Mouse (Mus musculus): Measurements from ENCODE around the gene Fndc3b.

Gene Fndc3b

GRCm38 (mm10) chr3:27555401-27555940, 155.6 kb downstream of the Fndc3b start:
- DNase-seq (ENCODE audit: low spot score in 2 of 2) = peak; percentile 26 to 42

- DNase-seq (ENCODE audit: low spot score in 2 of 2) = no peak
Measured at GRCm38 (mm10) chr3:27554325-27554724, 156.8 kb downstream of the Fndc3b start.

- DNase-seq (ENCODE audit: low spot score in 2 of 2) = no peak
Measured at GRCm38 (mm10) chr3:27553781-27554180, 157.3 kb downstream of the Fndc3b start.

- DNase-seq (ENCODE audit: low spot score in 2 of 2) = peak; percentile 21 to 29
Measured at GRCm38 (mm10) chr3:27551005-27551404, 160.1 kb downstream of the Fndc3b start.

- no peak for DNase-seq (ENCODE audit: low spot score in 2 of 2)
Measured at GRCm38 (mm10) chr3:27550409-27550808, 160.7 kb downstream of the Fndc3b start.

- no peak for DNase-seq (ENCODE audit: low spot score in 2 of 2)
Measured at GRCm38 (mm10) chr3:27545651-27546050, 165.5 kb downstream of the Fndc3b start.

- no peak for DNase-seq (ENCODE audit: low spot score in 2 of 2)
Measured at GRCm38 (mm10) chr3:27544061-27544460, 167.0 kb downstream of the Fndc3b start.

- DNase-seq (ENCODE audit: low spot score in 2 of 2) = no peak
Measured at GRCm38 (mm10) chr3:27541841-27542240, 169.3 kb downstream of the Fndc3b start.

- DNase-seq (ENCODE audit: low spot score in 2 of 2) = no peak
Measured at GRCm38 (mm10) chr3:27541181-27541580, 169.9 kb downstream of the Fndc3b start.

GRCm38 (mm10) chr3:27534208-27534607, 176.9 kb downstream of the Fndc3b start:
- DNase-seq (ENCODE audit: low spot score in 2 of 2) = no peak

GRCm38 (mm10) chr3:27533721-27534120, 177.4 kb downstream of the Fndc3b start:
- no peak for DNase-seq (ENCODE audit: low spot score in 2 of 2)

- DNase-seq (ENCODE audit: low spot score in 2 of 2) = no peak
Measured at GRCm38 (mm10) chr3:27531993-27532392, 179.1 kb downstream of the Fndc3b start.

- DNase-seq (ENCODE audit: low spot score in 2 of 2) = no peak
Measured at GRCm38 (mm10) chr3:27530370-27530769, 180.7 kb downstream of the Fndc3b start.

- no peak for DNase-seq (ENCODE audit: low spot score in 2 of 2)
Measured at GRCm38 (mm10) chr3:27529221-27530051, 181.7 kb downstream of the Fndc3b start.

GRCm38 (mm10) chr3:27526991-27527390, 184.1 kb downstream of the Fndc3b start:
- DNase-seq (ENCODE audit: low spot score in 2 of 2) = no peak

- no peak for DNase-seq (ENCODE audit: low spot score in 2 of 2)
Measured at GRCm38 (mm10) chr3:27523176-27523936, 187.8 kb downstream of the Fndc3b start.

- DNase-seq (ENCODE audit: low spot score in 2 of 2) = no peak
Measured at GRCm38 (mm10) chr3:27520391-27520790, 190.7 kb downstream of the Fndc3b start.

- DNase-seq (ENCODE audit: low spot score in 2 of 2) = no peak
Measured at GRCm38 (mm10) chr3:27519481-27519880, 191.6 kb downstream of the Fndc3b start.

GRCm38 (mm10) chr3:27518935-27519334, 192.2 kb downstream of the Fndc3b start:
- DNase-seq (ENCODE audit: low spot score in 2 of 2) = no peak

GRCm38 (mm10) chr3:27516536-27516935, 194.6 kb downstream of the Fndc3b start:
- DNase-seq (ENCODE audit: low spot score in 2 of 2) = no peak

- peak; percentile 18 to 47 for DNase-seq (ENCODE audit: low spot score in 2 of 2)
Measured at GRCm38 (mm10) chr3:27511765-27512164, 199.3 kb downstream of the Fndc3b start.

- no peak for DNase-seq (ENCODE audit: low spot score in 2 of 2)
Measured at GRCm38 (mm10) chr3:27506886-27507285, 204.2 kb downstream of the Fndc3b start.

GRCm38 (mm10) chr3:27505582-27505981, 205.5 kb downstream of the Fndc3b start:
- no peak for DNase-seq (ENCODE audit: low spot score in 2 of 2)
